ENCODE assay signal across 8 mouse cellular contexts in genomic region chr14:31934321-31934720, GRCm38 (mm10).
DNase-seq lines count a peak whose midpoint lies in the region; ATAC-seq and TF ChIP-seq lines count a peak whose summit lies in the region.

No protein-coding gene starts in this region.

- H3K27me3 ChIP-seq in heart, embryonic 16.5 days (ENCODE audit: control insufficient read depth, insufficient read depth, low read length): no peaks in the 10 kb centered on the region
- H3K27me3 ChIP-seq in limb, embryonic 15.5 days: no peaks in the 10 kb centered on the region
- H3K27me3 ChIP-seq in stomach, embryonic 15.5 days (replicated peaks): no peaks in the 10 kb centered on the region

- peak overlapping the region; percentile 48 for H3K4me3 ChIP-seq in cortical plate, adult 2 months (ENCODE audit: insufficient read depth, low read length)
- peak overlapping the region; percentile 48 for H3K4me3 ChIP-seq in heart, embryonic 16.5 days (ENCODE audit: low read length)
- peak overlapping the region; percentile 38 for H3K4me3 ChIP-seq in limb, embryonic 15.5 days
- H3K4me3 ChIP-seq in stomach, embryonic 15.5 days (replicated peaks): peak overlapping the region; percentile 33

- H3K36me3 ChIP-seq in heart, embryonic 16.5 days (ENCODE audit: control insufficient read depth, insufficient read depth): no peaks in the 10 kb centered on the region
- no peaks in the 10 kb centered on the region for H3K36me3 ChIP-seq in limb, embryonic 15.5 days
- no peaks in the 10 kb centered on the region for H3K36me3 ChIP-seq in stomach, embryonic 15.5 days

- peak; percentile 13 to 19 for DNase-seq in left cerebral cortex, postnatal 36 days (ENCODE audit: low spot score in 2 of 2)
- DNase-seq in left cerebral cortex, postnatal 14 days (ENCODE audit: low spot score in 2 of 2): no peak
- no peak for DNase-seq in thymus, adult 18-20 months

- no peak for TF ChIP-seq CTCF in cortical plate, adult 2 months (IDR thresholded peaks at IDR 0.05; ENCODE audit: extremely low read depth, insufficient read depth, low read length)

- peak overlapping the region; percentile 76 for H3K4me2 ChIP-seq in heart, embryonic 16.5 days (ENCODE audit: low read depth, low read length)
- peak overlapping the region; percentile 61 for H3K4me2 ChIP-seq in limb, embryonic 15.5 days
- H3K4me2 ChIP-seq in stomach, embryonic 15.5 days: peak overlapping the region; percentile 63

- H3K9me3 ChIP-seq in heart, embryonic 16.5 days (replicated peaks; ENCODE audit: control insufficient read depth, low read length): no peaks in the 10 kb centered on the region
- H3K9me3 ChIP-seq in limb, embryonic 15.5 days: no peaks in the 10 kb centered on the region
- no peaks in the 10 kb centered on the region for H3K9me3 ChIP-seq in stomach, embryonic 15.5 days

- 3% methylated on average over 5 of the region's 6 CpGs for WGBS in heart, embryonic 16.5 days
- under 1% methylated on average over 5 of the region's 6 CpGs for WGBS in limb, embryonic 15.5 days
- 3% methylated on average over 5 of the region's 6 CpGs for WGBS in stomach, embryonic 15.5 days

- H3K9ac ChIP-seq in heart, embryonic 16.5 days (ENCODE audit: low read length): peak overlapping the region; percentile 69
- H3K9ac ChIP-seq in limb, embryonic 15.5 days: 0 out of 2 replicates have a peak overlapping the region, but pooled peaks have one; percentile 11
- no peak overlapping the region for H3K9ac ChIP-seq in stomach, embryonic 15.5 days

- no peak for ATAC-seq in heart, embryonic 16.5 days (replicated peaks; ENCODE audit: extremely low read depth, insufficient read depth, low FRiP score)
- ATAC-seq in limb, embryonic 15.5 days (ENCODE audit: insufficient number of reproducible peaks, low FRiP score, low TSS enrichment, low read depth): peak; percentile 32; the same call in 1 of the 2 replicates
- no peak for ATAC-seq in stomach, embryonic 15.5 days (ENCODE audit: insufficient read depth, low FRiP score, low read depth)
- ATAC-seq in inflammation-experienced regulatory T-cells, adult 6 months: no peak

- no peak for TF ChIP-seq POLR2A in cortical plate, adult 2 months (IDR thresholded peaks at IDR 0.05; ENCODE audit: extremely low read depth, insufficient read depth, low read length)

- H3K4me1 ChIP-seq in cortical plate, adult 2 months (ENCODE audit: control insufficient read depth, insufficient read depth, low read length): no peaks in the 10 kb centered on the region
- H3K4me1 ChIP-seq in heart, embryonic 16.5 days (ENCODE audit: control insufficient read depth, insufficient read depth, low read length): peaks cover 31% of the 10 kb centered on the region
- peaks cover 23% of the 10 kb centered on the region for H3K4me1 ChIP-seq in limb, embryonic 15.5 days
- H3K4me1 ChIP-seq in stomach, embryonic 15.5 days: peaks cover 10% of the 10 kb centered on the region

- intact Hi-C loops in left cerebral cortex, postnatal 36 days (cut with DNase I): loop anchor here (5.0 to 10.0 kb wide), 2 partner anchors 102 to 280 kb away; partner anchors contain the start of gene Ankrd28
- intact Hi-C loops in left cerebral cortex, postnatal 14 days (cut with DNase I): loop anchor here (5.0 kb wide), 1 partner anchor 102 kb away; the partner anchor contains the start of gene Ankrd28

- no peak overlapping the region for H3K27ac ChIP-seq in cortical plate, adult 2 months (ENCODE audit: insufficient read depth, low read length)
- H3K27ac ChIP-seq in heart, embryonic 16.5 days (ENCODE audit: low read length): peak overlapping the region; percentile 61; the same call in 1 of the 2 replicates
- peak overlapping the region; percentile 47; the same call in 1 of the 2 replicates for H3K27ac ChIP-seq in limb, embryonic 15.5 days
- peak overlapping the region; percentile 60 for H3K27ac ChIP-seq in stomach, embryonic 15.5 days

Comparison
In these comparisons a context has a peak if more than half of its experiments do, and no peak if none do; other contexts are left out.
1. DNase-seq: peak in left cerebral cortex, postnatal 36 days (2 of 2); none in left cerebral cortex, postnatal 14 days (0 of 2) and thymus, adult 18-20 months (0 of 2).
2. Peak in every context shown above with its lines, with median percentiles within 50 percentile points of each other: H3K4me3 ChIP-seq and H3K4me2 ChIP-seq.